Mouse (Mus musculus): ENCODE results near the gene Ccdc77. TPM values are rescaled to one million over a fixed set of nuclear protein-coding genes. Genes with fewer than 3 reads are reported as not detected.

Ccdc77 gene
- total and polyA plus RNA-seq, 3 experiments: 14.4 to 17.9 TPM; not detected in 1

GRCm38 (mm10) chr6:120392811-120393210 lies 28.6 kb upstream of the Ccdc77 start:
- TF ChIP-seq MAZ (IDR thresholded peaks at IDR 0.05; ENCODE audit: low read depth, low read length) (no peak), EP300 (IDR thresholded peaks at IDR 0.05; ENCODE audit: low read depth in 1 of 2, low read length in 2 of 2) (no peak), USF2 (IDR thresholded peaks at IDR 0.05; ENCODE audit: borderline replicate concordance in 1 of 2, insufficient read depth in 1 of 2, low read depth in 1 of 2, low read length in 2 of 2) (no peak), ELF1 (IDR thresholded peaks at IDR 0.05; ENCODE audit: low read depth, low read length) (no peak), MAFK (IDR thresholded peaks at IDR 0.05; ENCODE audit: borderline replicate concordance, low read depth, low read length) (no peak; the same call in 1 of the 2 replicates), SIN3A (IDR thresholded peaks at IDR 0.05; ENCODE audit: low read length) (no peak), MXI1 (IDR thresholded peaks at IDR 0.05; ENCODE audit: low read depth, low read length) (no peak), TCF12 (IDR thresholded peaks at IDR 0.05; ENCODE audit: low read depth, low read length) (no peak), UBTF (IDR thresholded peaks at IDR 0.05; ENCODE audit: borderline replicate concordance, insufficient read depth, low read depth, low read length) (no peak)
- Histone ChIP-seq H3K4me3 (ENCODE audit: control insufficient read depth in 1 of 2, insufficient read depth in 1 of 2, low read depth in 2 of 2, low read length in 2 of 2) (no peak overlapping the region), H3K4me1 (ENCODE audit: control insufficient read depth in 1 of 2, insufficient read depth in 2 of 2, low read length in 2 of 2) (no peaks in the 10 kb centered on the region), H3K36me3 (ENCODE audit: control insufficient read depth in 1 of 2, insufficient read depth in 2 of 2, low read length in 2 of 2) (peaks cover 2 to 48% of the 10 kb centered on the region in 2 experiments; a peak in 3 of 4 replicates), H3K27me3 (ENCODE audit: control insufficient read depth in 1 of 2, insufficient read depth in 2 of 2, low read length in 2 of 2) (no peaks in the 10 kb centered on the region), H3K79me2 (ENCODE audit: control insufficient read depth, insufficient read depth, low read length, poor library complexity) (peaks cover 1% of the 10 kb centered on the region; the same call in 1 of the 2 replicates), H3K9ac (ENCODE audit: control insufficient read depth, low read depth, low read length, poor library complexity, severe bottlenecking) (no peak overlapping the region), H3K9me3 (replicated peaks; ENCODE audit: insufficient read depth, low read length) (no peaks in the 10 kb centered on the region), H3K27ac (ENCODE audit: control insufficient read depth, low read depth, low read length) (no peak overlapping the region)
- DNase-seq (ENCODE audit: low read depth, low spot score): no peak

DNA sequence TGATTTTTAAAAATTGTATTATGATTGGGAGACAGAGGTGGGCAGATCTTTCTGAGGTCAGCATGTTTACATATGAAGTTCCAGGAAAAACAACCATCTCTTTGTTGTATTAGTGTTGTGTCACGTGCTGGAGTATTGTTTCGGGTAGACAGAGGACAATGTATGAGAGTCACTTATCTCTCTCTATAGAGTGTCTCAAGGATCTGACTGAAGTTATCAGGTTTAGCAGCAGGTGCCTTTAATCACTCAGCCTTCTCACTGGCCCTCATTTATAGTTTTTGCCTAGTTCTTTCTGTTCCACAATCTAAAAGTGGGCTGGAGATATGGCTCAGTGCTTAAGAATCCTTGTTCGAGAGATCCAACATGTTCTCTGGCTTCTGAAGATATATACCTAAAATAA lies 25.9 kb upstream of the Ccdc77 start:
- peaks cover 2 to 59% of the 10 kb centered on the region in 2 experiments; a peak in 3 of 4 replicates for H3K36me3 ChIP-seq (ENCODE audit: control insufficient read depth in 1 of 2, insufficient read depth in 2 of 2, low read length in 2 of 2)
- H3K9ac ChIP-seq (ENCODE audit: control insufficient read depth, low read depth, low read length, poor library complexity, severe bottlenecking): no peak overlapping the region
- H3K9me3 ChIP-seq (replicated peaks; ENCODE audit: insufficient read depth, low read length): no peaks in the 10 kb centered on the region
- TF ChIP-seq USF1 (IDR thresholded peaks at IDR 0.05; ENCODE audit: low read depth, low read length): peak; percentile 11; the same call in 1 of the 2 replicates
- TF ChIP-seq RCOR1 (IDR thresholded peaks at IDR 0.05; ENCODE audit: low read depth, low read length): no peak
- TF ChIP-seq MXI1 (IDR thresholded peaks at IDR 0.05; ENCODE audit: low read depth, low read length): no peak
- TF ChIP-seq BHLHE40 (IDR thresholded peaks at IDR 0.05; ENCODE audit: borderline replicate concordance, low read depth, low read length): no peak
- H3K27me3 ChIP-seq (ENCODE audit: control insufficient read depth in 1 of 2, insufficient read depth in 2 of 2, low read length in 2 of 2): no peaks in the 10 kb centered on the region
- no peaks in the 10 kb centered on the region for H3K4me1 ChIP-seq (ENCODE audit: control insufficient read depth in 1 of 2, insufficient read depth in 2 of 2, low read length in 2 of 2)
- DNase-seq (ENCODE audit: low read depth, low spot score): no peak
- H3K27ac ChIP-seq (ENCODE audit: control insufficient read depth, low read depth, low read length): no peak overlapping the region
- no peak overlapping the region for H3K4me3 ChIP-seq (ENCODE audit: control insufficient read depth in 1 of 2, insufficient read depth in 1 of 2, low read depth in 2 of 2, low read length in 2 of 2)
- H3K79me2 ChIP-seq (ENCODE audit: control insufficient read depth, insufficient read depth, low read length, poor library complexity): no peaks in the 10 kb centered on the region

GRCm38 (mm10) chr6:120376736-120377135 lies 12.6 kb upstream of the Ccdc77 start:
- TF ChIP-seq SIN3A (IDR thresholded peaks at IDR 0.05; ENCODE audit: low read length) (no peak), POLR2AphosphoS2 (IDR thresholded peaks at IDR 0.05; ENCODE audit: low read length) (no peak), MAX (IDR thresholded peaks at IDR 0.05; ENCODE audit: low read length) (no peak), BHLHE40 (IDR thresholded peaks at IDR 0.05; ENCODE audit: borderline replicate concordance, low read depth, low read length) (no peak), JUND (IDR thresholded peaks at IDR 0.05; ENCODE audit: low read depth, low read length) (no peak), GABPA (IDR thresholded peaks at IDR 0.05; ENCODE audit: low read depth, low read length) (no peak), MXI1 (IDR thresholded peaks at IDR 0.05; ENCODE audit: low read depth, low read length) (no peak)
- H3K9ac ChIP-seq (ENCODE audit: control insufficient read depth, low read depth, low read length, poor library complexity, severe bottlenecking): no peak overlapping the region
- no peaks in the 10 kb centered on the region for H3K9me3 ChIP-seq (replicated peaks; ENCODE audit: insufficient read depth, low read length)
- no peak overlapping the region for H3K27ac ChIP-seq (ENCODE audit: control insufficient read depth, low read depth, low read length)
- no peak for DNase-seq (ENCODE audit: low read depth, low spot score)
- no peaks in the 10 kb centered on the region for H3K27me3 ChIP-seq (ENCODE audit: control insufficient read depth in 1 of 2, insufficient read depth in 2 of 2, low read length in 2 of 2)
- H3K4me3 ChIP-seq (ENCODE audit: control insufficient read depth in 1 of 2, insufficient read depth in 1 of 2, low read depth in 2 of 2, low read length in 2 of 2): no peak overlapping the region
- no peaks in the 10 kb centered on the region for H3K4me1 ChIP-seq (ENCODE audit: control insufficient read depth in 1 of 2, insufficient read depth in 2 of 2, low read length in 2 of 2)
- peaks cover 0 to 40% of the 10 kb centered on the region in 2 experiments; a peak in 3 of 4 replicates for H3K36me3 ChIP-seq (ENCODE audit: control insufficient read depth in 1 of 2, insufficient read depth in 2 of 2, low read length in 2 of 2)
- peaks cover 1% of the 10 kb centered on the region; the same call in 1 of the 2 replicates for H3K79me2 ChIP-seq (ENCODE audit: control insufficient read depth, insufficient read depth, low read length, poor library complexity)
